Mouse (Mus musculus) heart, postnatal 10 days (tissue): ENCODE data around the gene Prnd. TPM values are rescaled to one million over a fixed set of nuclear protein-coding genes. Genes with fewer than 3 reads are reported as not detected.

Experiments used
- DNase-seq, 2 experiments: peaks; one replicate each; pipeline ENCODE4 v3.0.0; 2021
- intact Hi-C: fragments of 180-260 bp; cut with DNase I; formaldehyde crosslinking; loops from one replicate; pipeline ENCODE4 v1.15.1; 2025
- total RNA-seq, 2 experiments: library from RNA; stranded (reverse); gene quantifications; 2 replicates each; pipeline ENCODE4 v1.2.3; 2021

Prnd gene
- total RNA-seq, 2 experiments from 2014 or later: 16.1 to 26.7 TPM

DNA sequence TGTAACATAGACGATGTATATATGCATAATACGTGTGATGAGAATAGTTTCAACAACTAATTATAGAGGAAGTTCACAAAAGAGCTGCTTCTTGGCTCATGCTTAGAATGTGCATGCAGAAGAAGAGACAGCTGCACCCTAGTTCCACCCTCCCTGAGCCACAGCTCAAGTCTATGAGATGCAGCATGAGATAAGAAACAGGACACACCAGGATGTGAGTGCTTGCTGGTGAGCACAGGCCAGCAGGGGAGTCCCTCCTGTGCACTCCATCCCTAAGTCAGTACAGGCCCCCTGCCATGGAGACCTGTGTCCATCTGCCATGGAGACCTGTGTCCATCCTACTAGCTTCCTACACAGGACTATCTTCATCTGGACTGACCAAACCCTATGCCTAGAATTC, 19.9 kb downstream of the Prnd start:
- intact Hi-C loops: no loop called here
- no peak for DNase-seq

DNA sequence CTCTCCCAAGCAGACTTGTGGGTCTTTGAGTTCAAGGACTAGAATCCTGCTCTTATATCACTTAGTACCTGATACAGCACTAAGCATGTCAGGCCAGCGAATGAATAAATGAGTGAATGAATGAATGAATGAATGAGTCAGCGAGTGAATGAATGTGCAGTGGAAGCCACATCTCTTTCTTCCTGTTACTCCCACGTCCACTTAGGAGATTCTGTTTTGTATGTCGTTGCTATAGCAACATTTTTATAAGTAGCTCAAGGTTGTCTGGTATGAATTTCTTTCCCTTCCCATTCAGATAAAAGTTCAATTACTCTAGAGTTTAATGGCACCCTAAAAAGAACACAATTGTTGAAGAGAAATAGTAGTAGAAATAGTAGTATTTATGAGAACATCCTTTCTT, 20.4 kb downstream of the Prnd start:
- no peak for DNase-seq
- intact Hi-C loops: no loop called here

DNA sequence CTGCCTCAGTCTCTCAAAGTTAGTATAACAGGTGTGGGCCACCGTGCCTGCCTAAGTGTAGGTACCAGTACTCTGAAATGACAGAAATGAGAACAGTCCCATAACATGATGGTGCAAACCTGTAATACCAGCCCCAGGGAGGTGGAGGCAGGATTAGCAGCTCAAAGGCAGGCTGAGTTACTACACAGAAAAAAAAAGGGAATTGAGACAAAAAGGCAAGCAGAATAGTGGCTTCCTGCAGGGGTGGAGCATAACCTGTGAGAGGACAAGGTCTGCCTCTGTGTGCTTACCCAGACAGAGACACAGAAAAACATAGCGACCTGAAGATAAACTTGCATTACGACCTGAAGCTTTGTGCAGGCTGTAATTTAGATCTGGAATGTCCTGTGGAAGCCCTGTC, 26.0 kb downstream of the Prnd start:
- intact Hi-C loops: loop anchor here (2.0 kb wide), 1 partner anchor 16 kb away; no protein-coding TSS in a partner anchor
- no peak for DNase-seq

DNA sequence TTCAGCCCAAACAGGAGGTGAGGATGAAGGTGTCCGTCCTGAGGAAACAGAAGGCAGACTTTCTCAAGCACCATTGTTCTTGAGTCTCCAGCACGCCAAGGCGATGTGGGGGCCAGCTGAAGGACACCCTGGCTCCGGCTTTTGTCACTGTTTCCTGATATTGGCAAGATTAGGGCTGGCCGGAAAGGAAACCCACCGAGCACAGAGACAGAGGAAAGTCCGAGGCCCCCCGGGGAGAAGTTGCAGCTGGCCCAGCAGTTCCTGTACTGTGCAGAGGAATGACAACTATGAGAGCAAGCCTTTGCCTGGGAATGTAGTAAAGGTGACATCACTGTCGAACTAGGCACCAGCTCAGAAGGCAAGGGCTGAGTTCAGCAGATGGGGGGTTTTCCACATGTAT, 30.2 kb downstream of the Prnd start:
- intact Hi-C loops: loop anchor here (1.0 kb wide), 1 partner anchor 23 kb away; no protein-coding TSS in a partner anchor
- DNase-seq: peak; percentile 61 to 73

DNA sequence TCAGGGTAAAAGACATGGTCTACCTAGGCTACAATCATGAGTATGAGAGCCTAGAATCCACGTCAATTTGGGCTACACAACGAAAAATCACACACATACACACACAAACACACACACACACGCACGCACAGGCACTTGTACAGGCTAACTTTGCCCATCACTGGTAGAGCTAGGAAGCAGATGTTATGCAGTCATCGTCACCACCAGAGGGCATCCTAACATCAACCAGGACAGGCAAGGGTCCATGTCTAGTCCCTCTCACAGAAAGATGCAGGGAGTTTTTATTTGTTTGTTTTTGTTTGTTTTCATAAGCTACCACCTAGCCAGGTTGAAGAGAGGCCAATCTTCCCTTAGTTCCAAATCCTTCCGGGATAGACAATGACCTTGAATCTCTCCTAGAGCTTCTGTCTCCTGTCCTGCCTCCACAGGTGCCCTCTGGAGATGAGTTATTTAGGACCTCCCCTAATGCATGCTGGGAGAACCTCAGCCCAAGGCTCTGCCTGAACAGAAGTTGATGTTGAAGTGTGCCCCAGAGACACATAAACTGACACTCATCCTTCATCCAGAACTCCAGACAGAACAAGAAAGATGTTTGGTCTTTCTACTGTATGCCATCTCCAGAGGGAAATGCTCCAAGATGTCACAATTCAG, 32.0 kb downstream of the Prnd start:
- peak; percentile 74 to 80 for DNase-seq
- intact Hi-C loops: loop anchor here (1.0 to 2.0 kb wide), 3 partner anchors 78 to 258 kb away; no protein-coding TSS in a partner anchor

DNA sequence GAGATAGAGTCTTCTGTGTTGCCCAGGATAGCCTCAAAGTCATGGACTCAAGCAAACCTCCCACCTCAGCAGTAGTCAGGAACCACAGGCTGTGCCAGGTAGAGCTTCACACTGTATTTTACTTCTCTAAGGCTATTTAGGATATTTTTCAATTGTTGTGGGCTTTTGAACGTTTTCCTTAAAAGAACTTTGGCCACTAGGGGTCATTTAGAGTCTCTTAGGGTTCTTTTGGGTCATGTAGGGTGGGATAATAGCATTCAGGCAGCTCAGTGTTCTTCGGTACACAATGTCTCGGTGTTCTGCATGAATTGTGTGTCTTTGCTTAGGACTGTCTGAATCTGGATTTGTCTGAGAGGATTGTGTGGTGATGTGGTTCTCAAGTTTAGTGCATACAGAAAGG, 37.3 kb downstream of the Prnd start:
- intact Hi-C loops: no loop called here
- no peak for DNase-seq

DNA sequence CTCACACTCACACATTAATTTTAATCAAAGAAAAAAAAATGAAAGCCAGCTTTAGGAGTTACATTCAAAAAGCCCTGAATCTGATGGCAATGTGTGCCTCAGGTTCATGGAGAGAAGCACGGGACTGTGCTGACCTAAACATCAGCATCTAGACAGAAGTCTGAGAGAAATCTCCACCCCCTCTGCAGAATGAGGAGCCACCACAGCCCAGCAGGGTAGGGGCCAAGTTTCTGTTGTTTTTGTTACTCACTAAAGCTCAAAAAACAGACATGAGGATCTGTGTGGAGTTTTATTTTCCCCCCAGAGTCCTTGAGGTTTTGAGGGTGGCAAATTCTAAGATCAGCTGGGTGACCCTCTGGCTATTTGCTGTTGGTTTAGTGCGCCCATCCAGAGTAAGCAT, 37.9 kb downstream of the Prnd start:
- no peak for DNase-seq
- intact Hi-C loops: no loop called here

DNA sequence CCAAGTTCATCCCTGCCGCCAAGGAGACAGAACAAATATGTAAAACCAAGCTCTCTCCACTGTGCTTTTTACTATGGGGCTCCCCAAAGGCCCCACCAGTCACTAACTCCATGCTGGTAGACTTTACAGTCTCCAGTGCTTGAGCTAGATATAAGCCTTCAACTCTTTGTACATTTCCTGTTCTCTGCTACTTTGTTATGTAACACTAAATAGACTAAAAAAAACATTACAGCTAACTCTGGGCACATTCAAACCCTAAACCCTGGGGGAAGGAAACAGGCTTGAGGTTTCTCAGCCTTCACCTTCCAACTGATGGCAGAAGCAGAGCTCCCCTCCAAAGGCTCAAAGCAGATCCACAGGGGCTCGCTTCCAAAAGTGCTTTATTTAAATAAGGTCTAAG, 41.8 kb downstream of the Prnd start:
- intact Hi-C loops: no loop called here
- no peak for DNase-seq

DNA sequence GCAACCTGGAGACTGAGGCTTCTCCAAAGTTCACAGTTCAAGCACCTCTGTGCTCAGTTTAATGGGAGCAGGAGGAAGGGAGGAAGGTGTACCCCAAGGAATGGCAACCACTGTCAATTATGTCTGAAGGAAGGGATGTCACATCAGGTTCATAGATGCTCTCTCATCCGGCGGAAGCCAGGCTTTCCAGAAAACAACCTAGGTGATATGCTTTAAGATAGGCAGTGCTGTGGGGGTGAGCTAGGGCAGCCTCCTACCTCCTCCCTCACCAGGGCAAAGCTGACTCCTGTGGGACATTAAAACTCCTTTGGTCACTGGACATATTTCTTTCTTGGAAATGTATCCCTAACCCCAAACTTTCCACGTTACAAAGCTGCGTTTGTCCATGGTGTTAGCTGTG, 42.5 kb downstream of the Prnd start:
- intact Hi-C loops: no loop called here
- DNase-seq: no peak

DNA sequence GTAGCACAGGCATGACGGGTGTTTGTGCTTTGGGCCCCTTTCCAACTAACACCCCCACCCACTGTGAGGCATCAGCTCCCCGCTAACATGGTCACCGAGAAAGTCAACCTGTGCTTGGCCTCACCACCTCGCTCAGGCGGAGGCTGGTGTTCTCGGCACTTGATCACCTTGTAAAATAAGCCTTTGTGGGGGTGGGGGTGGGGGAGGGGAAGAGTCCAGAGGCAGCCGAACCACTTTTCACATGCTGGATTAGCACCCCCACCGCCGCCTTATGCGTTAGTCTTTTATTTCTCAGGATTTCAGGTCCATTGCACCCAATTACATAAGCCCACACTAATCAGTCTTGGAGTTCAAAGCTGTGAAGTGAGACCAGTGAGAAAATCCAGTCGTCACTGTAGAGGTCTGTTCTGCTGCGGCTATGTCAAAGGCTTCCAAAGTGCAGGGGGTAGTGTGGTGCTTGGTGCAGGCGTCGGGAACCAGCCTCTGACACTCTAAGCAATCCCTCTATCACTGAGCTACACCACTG, 43.0 kb downstream of the Prnd start:
- DNase-seq: no peak
- intact Hi-C loops: no loop called here

DNA sequence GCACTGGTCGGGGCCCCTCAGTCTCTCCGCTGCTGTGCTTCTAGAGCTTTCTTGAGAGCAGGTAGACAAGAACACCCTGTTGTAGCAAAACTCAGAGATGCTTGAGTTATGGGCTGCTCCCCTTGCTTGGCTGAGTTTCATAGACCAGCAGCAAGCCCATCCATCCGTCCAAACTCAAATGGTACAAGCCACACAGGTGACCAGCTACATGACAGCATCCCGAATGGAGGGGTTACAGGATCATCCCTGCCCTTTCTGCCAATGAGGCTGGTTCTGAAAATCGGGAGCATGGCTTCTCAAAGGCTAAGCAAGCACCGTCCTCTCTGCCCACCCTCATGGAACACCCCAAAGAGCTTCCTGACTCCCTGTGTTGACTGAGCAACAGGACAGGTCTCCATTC, 44.3 kb downstream of the Prnd start:
- intact Hi-C loops: no loop called here
- no peak for DNase-seq

DNA sequence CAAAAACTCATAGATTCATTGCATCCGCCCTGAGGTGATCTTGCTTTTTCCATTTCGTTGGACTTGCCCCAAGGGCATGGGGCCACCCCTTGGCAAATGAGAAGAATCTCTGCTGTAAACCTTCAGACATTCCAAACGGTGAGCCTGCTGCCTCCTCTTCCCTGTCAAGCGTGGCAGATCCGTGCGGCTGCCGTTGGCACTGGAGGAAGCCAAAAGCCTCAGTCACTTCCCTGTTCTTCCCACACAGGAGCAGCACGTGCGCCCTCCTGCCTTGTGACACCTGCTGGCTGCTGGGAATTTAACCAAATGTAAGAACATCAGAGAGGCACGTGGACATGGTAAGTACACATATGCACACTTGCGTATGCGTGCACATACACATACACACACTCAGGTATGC, 45.1 kb downstream of the Prnd start:
- no peak for DNase-seq
- intact Hi-C loops: no loop called here

DNA sequence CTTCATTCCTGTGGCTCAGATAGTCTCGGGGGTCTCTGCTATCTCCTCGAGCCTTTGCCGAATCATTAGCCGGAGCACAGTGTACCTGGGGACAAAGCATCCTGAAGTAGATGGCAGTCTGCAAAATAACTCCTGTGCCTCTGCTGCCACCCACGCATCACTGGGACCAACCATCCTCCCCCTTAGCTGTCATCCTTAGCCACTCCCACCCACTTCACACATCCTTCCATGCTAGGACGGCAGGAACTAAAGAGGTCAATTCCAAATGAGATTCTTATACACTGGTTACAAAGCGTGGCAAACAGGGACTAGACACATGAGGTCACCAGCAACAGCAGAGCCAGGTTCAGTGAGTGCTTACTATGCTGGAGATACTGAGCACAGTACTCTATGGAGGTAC, 45.7 kb downstream of the Prnd start:
- intact Hi-C loops: no loop called here

DNA sequence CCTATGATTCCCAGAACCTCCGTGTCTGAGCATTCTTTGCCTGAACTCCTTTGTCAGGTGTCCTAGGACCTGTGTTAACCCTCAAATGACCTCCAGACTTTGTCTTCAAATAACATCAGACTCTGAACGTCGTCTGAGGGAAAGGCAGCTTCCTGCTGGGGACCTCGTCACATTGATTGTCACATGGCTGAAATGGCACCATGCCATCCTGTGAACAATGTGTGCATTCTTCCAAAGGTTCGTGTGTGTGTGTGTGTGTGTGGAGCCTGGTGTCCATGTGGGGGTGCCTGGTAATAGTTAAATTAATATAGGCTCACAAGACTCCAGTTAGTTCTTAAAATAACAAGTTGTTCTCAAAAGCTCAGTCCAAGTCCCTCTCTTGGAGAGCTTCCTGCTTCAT, 46.7 kb downstream of the Prnd start:
- intact Hi-C loops: no loop called here
- DNase-seq: no peak

More for the DNA sequence above, 45.7 kb downstream of the Prnd start:
- no peak for DNase-seq

DNA sequence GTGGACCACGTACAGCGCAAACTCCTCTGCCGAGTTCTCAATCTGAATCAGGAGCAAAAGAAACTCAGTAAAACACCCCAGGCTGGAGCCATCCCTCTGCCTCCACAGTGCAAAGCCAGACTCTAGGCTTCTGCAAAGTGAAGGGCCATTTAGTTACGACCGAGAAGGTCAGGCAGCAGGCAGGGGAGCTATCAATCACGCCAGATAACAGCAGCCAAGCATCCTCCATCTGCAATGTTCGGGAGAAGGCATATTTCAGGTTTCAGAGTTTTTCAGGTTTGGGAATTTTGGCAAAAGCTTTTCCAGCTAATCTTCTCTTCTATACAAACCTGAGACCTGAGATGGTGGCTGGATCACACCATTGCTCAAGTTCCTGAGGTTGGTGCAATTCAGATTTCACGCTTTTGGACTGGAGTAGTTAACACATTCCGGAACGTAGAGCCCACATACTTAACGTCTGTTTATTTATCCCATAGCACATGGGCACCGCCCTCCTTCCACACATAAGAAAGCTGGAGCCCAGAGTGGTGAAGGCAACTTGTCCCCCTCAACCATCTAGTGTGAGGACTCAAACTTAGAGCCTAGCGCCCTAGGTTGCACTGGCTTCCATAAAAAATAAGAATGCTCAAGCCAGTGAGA, 51.2 kb downstream of the Prnd start:
- intact Hi-C loops: no loop called here
- no peak for DNase-seq

DNA sequence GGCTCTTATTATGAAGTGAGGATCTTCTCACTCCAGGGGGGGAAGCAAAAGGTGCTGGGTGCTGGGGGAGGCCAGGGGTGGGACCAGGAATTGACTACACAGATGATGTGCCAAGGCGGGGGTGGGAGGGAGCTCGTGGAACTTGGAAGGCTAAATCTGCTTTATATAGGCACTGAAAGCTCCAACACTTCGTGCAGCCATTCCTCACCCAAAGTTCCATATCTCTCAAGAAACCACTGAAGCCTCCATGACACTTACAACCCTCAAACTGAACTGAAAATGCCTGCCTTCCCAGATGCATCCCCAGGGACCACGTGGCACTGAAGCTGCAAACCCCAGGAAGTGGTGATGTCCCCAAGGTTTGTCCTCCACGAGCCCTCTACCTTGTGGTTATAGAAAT, 53.3 kb downstream of the Prnd start:
- DNase-seq: no peak
- intact Hi-C loops: no loop called here

DNA sequence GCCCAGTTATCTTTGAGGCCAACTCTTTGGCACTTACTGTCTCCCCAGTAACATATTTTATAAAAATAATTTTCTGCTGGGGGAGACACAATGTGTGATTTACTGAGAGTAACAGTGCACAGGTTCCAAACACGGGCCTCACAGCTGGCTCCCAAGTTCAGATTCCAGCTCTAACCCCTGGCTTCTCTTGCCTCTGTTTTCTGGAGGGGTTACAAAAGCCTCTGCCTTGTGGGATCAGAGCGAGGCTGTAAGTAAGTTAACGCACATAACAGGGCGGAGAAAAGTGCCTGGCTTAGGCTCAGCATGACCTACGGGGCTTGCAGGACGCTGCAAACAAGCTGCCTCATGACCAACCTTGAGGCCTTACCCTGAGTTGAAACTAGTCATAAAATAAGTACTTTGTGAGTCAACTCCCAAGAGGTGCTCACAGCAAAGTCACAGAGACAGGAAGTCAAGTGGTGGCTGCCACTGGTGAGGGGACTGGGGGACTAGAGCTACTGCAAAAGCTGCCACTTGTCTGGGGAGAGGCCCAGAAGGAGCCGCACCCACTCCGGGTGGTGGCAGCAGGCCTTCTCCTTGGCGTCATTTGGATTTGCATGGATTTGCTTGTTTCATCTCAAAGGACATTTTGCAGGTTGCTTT, 54.0 kb downstream of the Prnd start:
- intact Hi-C loops: no loop called here

DNA sequence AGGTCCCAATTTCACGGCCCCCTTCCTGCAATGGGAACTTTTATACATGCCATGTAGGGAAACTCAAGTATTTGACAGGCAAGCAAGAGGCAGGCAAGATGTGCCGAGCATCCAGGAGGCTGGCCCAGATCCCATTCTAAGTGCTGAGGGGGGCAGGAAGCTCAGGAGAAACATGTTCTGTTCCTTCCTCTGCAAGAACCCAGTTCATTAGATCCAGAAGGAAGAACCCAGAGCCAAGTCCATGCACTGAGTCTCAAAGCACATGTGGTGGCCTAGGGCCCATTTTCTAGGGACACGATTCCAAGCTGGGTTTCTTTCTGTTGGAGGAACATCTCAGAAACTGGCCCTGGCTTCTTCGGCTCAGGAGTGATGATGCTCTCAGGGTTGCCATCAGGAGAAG, 54.8 kb downstream of the Prnd start:
- intact Hi-C loops: no loop called here
- no peak for DNase-seq

More for the DNA sequence above, 54.0 kb downstream of the Prnd start:
- no peak for DNase-seq
